ENCODE assay signal across 7 mouse cellular contexts in the genomic region with DNA sequence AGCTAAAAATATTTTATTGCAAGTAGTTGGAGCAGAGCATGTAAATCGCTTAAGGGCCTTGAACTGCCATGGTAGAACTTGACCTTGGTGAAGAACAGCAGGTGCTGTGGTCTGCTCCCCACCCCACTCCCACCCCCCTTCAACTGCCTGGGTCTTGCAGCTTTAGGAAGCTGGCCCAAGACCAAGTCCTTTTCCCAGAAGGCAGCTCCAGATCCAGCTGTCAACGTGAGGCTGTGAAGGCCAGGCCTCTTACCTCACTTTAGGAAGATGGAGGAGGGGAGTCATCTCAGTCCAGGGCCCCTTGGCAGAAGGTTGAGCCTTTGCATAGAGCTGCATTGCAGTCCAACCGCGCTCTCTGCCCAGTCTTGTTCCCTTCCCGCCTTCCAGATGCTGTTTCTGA.
A peak's percentile ranks its signal among the peaks of the same experiment; 100 is the strongest.
DNase-seq lines count a peak whose midpoint lies in the region; ATAC-seq and TF ChIP-seq lines count a peak whose summit lies in the region.

No protein-coding gene starts in this region.

- 63% methylated on average over 5 of the region's 5 CpGs for WGBS in liver, embryonic 11.5 days
- 67% methylated on average over 5 of the region's 5 CpGs for WGBS in forebrain, embryonic 13.5 days
- WGBS in liver, embryonic 14.5 days (ENCODE audit: insufficient replicate concordance), result 40% methylated on average over 5 of the region's 5 CpGs

- TF ChIP-seq EP300 in liver, embryonic 14.5 days (IDR thresholded peaks at IDR 0.05; ENCODE audit: low read depth), result no peak

- H3K9ac ChIP-seq in liver, embryonic 11.5 days (ENCODE audit: low read depth, low read length), result no peak overlapping the region
- no peak overlapping the region for H3K9ac ChIP-seq in forebrain, embryonic 13.5 days
- no peak overlapping the region for H3K9ac ChIP-seq in liver, embryonic 14.5 days (replicated peaks)

- H3K4me3 ChIP-seq in liver, embryonic 11.5 days (ENCODE audit: low read depth, low read length), result no peak overlapping the region
- no peak overlapping the region for H3K4me3 ChIP-seq in forebrain, embryonic 13.5 days
- no peak overlapping the region for H3K4me3 ChIP-seq in liver, embryonic 14.5 days (ENCODE audit: insufficient read depth in 1 of 2, low read depth in 2 of 2, low read length in 2 of 2)

- no peak overlapping the region for H3K27ac ChIP-seq in liver, embryonic 11.5 days (ENCODE audit: low read depth, low read length)
- H3K27ac ChIP-seq in forebrain, embryonic 13.5 days, result peak overlapping the region; percentile 27
- H3K27ac ChIP-seq in liver, embryonic 14.5 days, result no peak overlapping the region

- H3K36me3 ChIP-seq in liver, embryonic 11.5 days (ENCODE audit: control insufficient read depth, insufficient read depth, low read length), result no peaks in the 10 kb centered on the region
- no peaks in the 10 kb centered on the region for H3K36me3 ChIP-seq in forebrain, embryonic 13.5 days (ENCODE audit: poor library complexity, severe bottlenecking)
- no peaks in the 10 kb centered on the region for H3K36me3 ChIP-seq in liver, embryonic 14.5 days (replicated peaks; ENCODE audit: control insufficient read depth, insufficient read depth, low read depth)

- peaks cover 3% of the 10 kb centered on the region; the same call in 1 of the 2 replicates for H3K9me3 ChIP-seq in liver, embryonic 11.5 days (ENCODE audit: control insufficient read depth, low read length)
- H3K9me3 ChIP-seq in forebrain, embryonic 13.5 days (replicated peaks), result peaks cover 6% of the 10 kb centered on the region; the same call in 1 of the 2 replicates
- H3K9me3 ChIP-seq in liver, embryonic 14.5 days (ENCODE audit: control insufficient read depth, low read length), result no peaks in the 10 kb centered on the region

- no peak for ATAC-seq in liver, embryonic 11.5 days (replicated peaks; ENCODE audit: low FRiP score)
- ATAC-seq in forebrain, embryonic 13.5 days, result peak; percentile 72; the same call in 1 of the 2 replicates
- no peak for ATAC-seq in liver, embryonic 14.5 days (ENCODE audit: insufficient read depth)

- TF ChIP-seq CTCF in liver, embryonic 14.5 days (IDR thresholded peaks at IDR 0.05; ENCODE audit: low read depth), result no peak

- H3K4me1 ChIP-seq in liver, embryonic 11.5 days (replicated peaks; ENCODE audit: control insufficient read depth, insufficient read depth, low read length), result peaks cover 7% of the 10 kb centered on the region
- peaks cover 17% of the 10 kb centered on the region for H3K4me1 ChIP-seq in forebrain, embryonic 13.5 days
- peaks cover 0 to 8% of the 10 kb centered on the region in 2 experiments; a peak in 3 of 4 replicates for H3K4me1 ChIP-seq in liver, embryonic 14.5 days (replicated peaks; ENCODE audit: control insufficient read depth in 2 of 2, insufficient read depth in 2 of 2, low read length in 1 of 2)

- H3K27me3 ChIP-seq in liver, embryonic 11.5 days (replicated peaks; ENCODE audit: control insufficient read depth, insufficient read depth, low read length), result no peaks in the 10 kb centered on the region
- no peaks in the 10 kb centered on the region for H3K27me3 ChIP-seq in forebrain, embryonic 13.5 days
- no peaks in the 10 kb centered on the region for H3K27me3 ChIP-seq in liver, embryonic 14.5 days (ENCODE audit: control insufficient read depth, insufficient read depth, low read length)

- no peak overlapping the region for H3K4me2 ChIP-seq in liver, embryonic 11.5 days
- no peak overlapping the region for H3K4me2 ChIP-seq in forebrain, embryonic 13.5 days
- peak overlapping the region; percentile 20; the same call in 1 of the 2 replicates for H3K4me2 ChIP-seq in liver, embryonic 14.5 days (ENCODE audit: low read depth)

- peak; percentile 25 for DNase-seq in liver
- DNase-seq in liver, embryonic 11.5 days (ENCODE audit: low spot score), result no peak
- peak; percentile 56 for DNase-seq in ZHBTc4 (ENCODE audit: low read depth, low spot score)
- DNase-seq in liver, embryonic 14.5 days (ENCODE audit: low read depth in 3 of 3, low spot score in 3 of 3), result no peak
- DNase-seq in layer of hippocampus, postnatal 36 days, result no peak
- no peak for DNase-seq in thymus, postnatal 10 days (ENCODE audit: low spot score in 2 of 2)

Comparison
In these comparisons a context has a peak if more than half of its experiments do, and no peak if none do; other contexts are left out.
1. DNase-seq: peak in liver (single experiment) and ZHBTc4 (single experiment); none in liver, embryonic 11.5 days (single experiment), liver, embryonic 14.5 days (0 of 3), layer of hippocampus, postnatal 36 days (0 of 2) and thymus, postnatal 10 days (0 of 2).